Mouse (Mus musculus) limb, embryonic 13.5 days (tissue): ENCODE data around the gene Lrrc1. TPM values are rescaled to one million over a fixed set of nuclear protein-coding genes. Genes with fewer than 3 reads are reported as not detected.

Source experiments
- ATAC-seq: fragments of 200-750 bp; cut with Nextera tagmentation; 2 replicates; pipeline ENCODE4 v1.8.0; 2017; ENCODE audit warnings: low read depth, moderate number of reproducible peaks, moderate TSS enrichment; ENCODE audit not compliant: low FRiP score
- H3K27ac ChIP-seq: fragments of 300-500 bp; sonication (generic); 2 replicates; pipeline ENCODE4 v1.5.1; 2015; ENCODE audit warnings: inconsistent platforms, mild to moderate bottlenecking, moderate library complexity
- H3K27me3 ChIP-seq: fragments of 300-500 bp; sonication (generic); 2 replicates; pipeline ENCODE4 v1.6.1; 2015; ENCODE audit warnings: mild to moderate bottlenecking, inconsistent platforms
- H3K36me3 ChIP-seq: fragments of 300-500 bp; sonication (generic); 2 replicates; pipeline ENCODE4 v1.6.1; 2015; ENCODE audit warnings: inconsistent platforms, mild to moderate bottlenecking, moderate library complexity
- H3K4me1 ChIP-seq: fragments of 300-500 bp; sonication (generic); 2 replicates; pipeline ENCODE4 v1.6.1; 2015; ENCODE audit warnings: inconsistent platforms
- H3K4me2 ChIP-seq: fragments of 300-500 bp; sonication (generic); replicated peaks from 2 replicates; pipeline ENCODE4 v1.6.1; 2015; ENCODE audit warnings: inconsistent platforms, mild to moderate bottlenecking, moderate library complexity
- H3K4me3 ChIP-seq: fragments of 300-500 bp; sonication (generic); 2 replicates; pipeline ENCODE4 v1.5.1; 2015; ENCODE audit warnings: moderate library complexity, mild to moderate bottlenecking, inconsistent platforms
- H3K9ac ChIP-seq: fragments of 300-500 bp; sonication (generic); 2 replicates; pipeline ENCODE4 v1.6.1; 2015; ENCODE audit warnings: mild to moderate bottlenecking, inconsistent platforms
- H3K9me3 ChIP-seq: fragments of 300-500 bp; sonication (generic); 2 replicates; pipeline ENCODE4 v1.6.1; 2016; ENCODE audit warnings: inconsistent platforms
- WGBS: fragments of 180-500 bp; shearing (Covaris S2); methylation state at CpG from one replicate; pipeline ENCODE4 v1.1.7; 2015; 5-methylcytosine and 5-hydroxymethylcytosine counted together
- polyA plus RNA-seq: library from polyadenylated mRNA; unstranded; fragments of >200 nt; fragmentation: Nextera tagmentation; extraction: Ambion mirVana; gene quantifications from 2 replicates; pipeline ENCODE4 v1.2.1, GENCODE M21; 2015

Lrrc1 gene
- polyA plus RNA-seq, 1 experiment from 2014 or later, result 12.2 TPM

DNA sequence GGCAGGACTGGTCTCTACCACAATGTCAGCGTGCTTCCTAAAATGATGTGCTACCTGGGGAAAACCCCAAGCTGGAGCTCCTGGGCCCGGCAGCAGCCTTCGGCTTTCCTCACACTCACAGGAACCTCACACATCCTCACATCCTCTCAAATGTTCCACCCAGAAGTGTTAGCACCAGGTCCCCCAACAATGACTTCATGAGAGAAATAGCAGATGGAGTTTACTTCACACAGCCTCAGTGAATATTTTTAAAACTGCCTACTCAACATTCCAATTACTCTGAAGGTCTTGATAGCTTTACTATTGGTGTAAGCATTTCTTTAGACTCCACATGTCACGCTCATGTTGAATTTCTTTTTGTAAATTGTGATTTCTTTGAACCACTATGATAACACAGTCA lies 27.2 kb upstream of the Lrrc1 start:
- no peak for ATAC-seq
- Histone ChIP-seq H3K27me3 (no peaks in the 10 kb centered on the region), H3K9ac (no peak overlapping the region), H3K36me3 (no peaks in the 10 kb centered on the region), H3K4me2 (no peak overlapping the region), H3K27ac (no peak overlapping the region), H3K4me1 (no peaks in the 10 kb centered on the region), H3K9me3 (no peaks in the 10 kb centered on the region), H3K4me3 (no peak overlapping the region)
- 82% methylated on average over 4 of the region's 4 CpGs for WGBS

DNA sequence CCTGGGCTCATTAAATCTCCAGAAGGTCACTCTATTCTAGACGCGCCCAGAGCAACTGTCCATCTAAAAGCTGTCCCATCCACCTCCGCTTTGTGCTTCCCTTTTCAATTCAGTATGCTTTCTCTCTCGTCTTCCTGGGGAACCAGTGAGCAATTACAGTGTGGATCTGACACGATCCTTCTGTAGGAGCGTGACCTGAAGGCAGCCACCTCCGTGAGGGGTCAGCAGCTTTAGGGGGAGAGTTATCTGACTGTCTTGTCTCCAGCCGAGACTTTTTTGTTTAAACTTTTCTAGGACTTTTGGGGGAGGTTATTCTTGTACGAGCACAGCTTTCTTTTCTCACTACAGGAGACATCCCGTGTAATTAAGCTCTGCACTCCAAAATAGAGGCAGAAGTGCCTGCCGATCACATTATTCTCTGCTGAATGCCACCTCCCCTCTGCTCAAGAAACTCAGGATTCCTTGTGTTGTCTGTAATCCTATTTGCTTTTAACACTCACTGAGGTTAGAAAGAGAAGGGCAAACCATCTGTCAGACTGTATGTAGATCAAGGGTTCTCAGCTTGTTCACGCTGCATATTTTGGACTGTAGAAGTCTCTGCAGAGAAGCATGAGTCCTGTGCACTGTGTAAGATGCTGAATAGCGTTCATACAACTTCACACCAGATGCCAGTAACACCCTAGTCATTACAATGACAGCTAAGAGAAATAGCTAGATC lies 24.3 kb upstream of the Lrrc1 start:
- Histone ChIP-seq H3K9me3 (no peaks in the 10 kb centered on the region), H3K4me3 (no peak overlapping the region), H3K4me1 (no peaks in the 10 kb centered on the region), H3K36me3 (no peaks in the 10 kb centered on the region), H3K27me3 (no peaks in the 10 kb centered on the region), H3K9ac (no peak overlapping the region), H3K4me2 (no peak overlapping the region), H3K27ac (no peak overlapping the region)
- 73% methylated on average over 13 of the region's 13 CpGs for WGBS
- no peak for ATAC-seq

DNA sequence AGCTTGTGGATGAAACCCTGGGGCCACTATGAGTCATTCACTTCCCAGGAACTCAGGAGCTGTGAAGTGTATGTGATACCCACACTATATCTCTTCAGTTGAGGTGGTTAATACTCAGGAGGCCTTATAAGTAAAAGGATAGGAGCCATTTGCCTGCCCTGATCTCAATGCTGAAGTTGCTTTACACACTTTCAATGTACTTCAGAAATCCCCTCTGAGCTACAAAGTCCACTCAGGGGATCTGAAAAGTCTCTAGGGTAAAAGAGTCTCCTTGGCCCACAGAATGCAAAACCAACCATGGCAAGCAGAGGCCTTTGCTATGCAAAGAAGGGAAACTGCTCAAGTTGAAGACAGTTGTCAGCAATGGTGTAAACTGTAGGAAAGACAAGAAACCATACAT lies 17.2 kb upstream of the Lrrc1 start:
- Histone ChIP-seq H3K36me3 (no peaks in the 10 kb centered on the region), H3K27me3 (no peaks in the 10 kb centered on the region), H3K27ac (no peak overlapping the region), H3K9ac (no peak overlapping the region), H3K4me2 (no peak overlapping the region), H3K4me3 (no peak overlapping the region), H3K9me3 (peaks cover 5% of the 10 kb centered on the region; the same call in 1 of the 2 replicates), H3K4me1 (no peaks in the 10 kb centered on the region)
- ATAC-seq, result no peak

DNA sequence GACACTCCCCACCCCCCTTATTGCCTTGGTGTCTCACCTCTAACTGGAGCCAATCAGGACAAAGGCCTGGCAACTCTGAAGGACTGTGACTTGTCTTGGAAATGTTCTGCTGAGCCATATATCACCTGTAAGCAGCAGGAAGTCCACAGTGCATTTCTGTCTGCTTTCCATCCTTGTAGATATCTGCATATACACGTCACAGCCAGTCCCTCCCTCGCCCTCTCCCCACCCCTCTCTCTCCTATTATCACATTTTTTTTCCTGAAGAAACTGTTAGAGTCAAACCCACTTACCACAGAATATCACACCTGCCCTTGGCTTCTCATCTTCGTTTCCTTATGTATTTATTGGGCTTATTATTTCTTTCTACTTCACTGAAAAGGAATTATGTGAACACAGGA lies 13.3 kb upstream of the Lrrc1 start:
- Histone ChIP-seq H3K4me1 (no peaks in the 10 kb centered on the region), H3K27me3 (no peaks in the 10 kb centered on the region), H3K9ac (no peak overlapping the region)

DNA sequence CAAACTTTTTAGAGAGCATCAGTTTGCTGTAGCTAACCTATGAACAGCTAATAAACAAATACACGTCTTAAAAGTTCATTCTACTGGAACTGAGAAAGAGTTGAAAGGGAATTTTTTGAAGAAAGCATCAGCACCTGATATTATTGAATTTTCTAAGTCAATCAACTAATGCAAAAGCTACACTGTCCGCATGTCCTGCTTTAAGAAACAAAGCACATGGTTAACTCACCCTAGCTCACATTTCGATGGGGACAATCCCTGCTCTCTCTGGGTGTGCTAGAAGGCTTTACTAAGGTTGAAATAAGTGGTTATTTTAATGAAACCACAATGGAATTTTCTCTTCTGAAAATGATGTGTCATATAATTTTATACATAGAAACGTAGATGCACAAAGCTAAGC lies 12.5 kb upstream of the Lrrc1 start:
- H3K27ac ChIP-seq, result no peak overlapping the region
- H3K9ac ChIP-seq, result no peak overlapping the region
- H3K36me3 ChIP-seq, result no peaks in the 10 kb centered on the region
- H3K4me3 ChIP-seq, result no peak overlapping the region
- H3K4me2 ChIP-seq, result no peak overlapping the region
- no peak for ATAC-seq
- H3K27me3 ChIP-seq, result no peaks in the 10 kb centered on the region
- H3K4me1 ChIP-seq, result no peaks in the 10 kb centered on the region
- 81% methylated on average over 4 of the region's 4 CpGs for WGBS
- H3K9me3 ChIP-seq, result peaks cover 1% of the 10 kb centered on the region; the same call in 1 of the 2 replicates

More for the DNA sequence above, 13.3 kb upstream of the Lrrc1 start:
- Histone ChIP-seq H3K4me3 (no peak overlapping the region), H3K36me3 (no peaks in the 10 kb centered on the region), H3K9me3 (peaks cover 5% of the 10 kb centered on the region; the same call in 1 of the 2 replicates), H3K27ac (no peak overlapping the region), H3K4me2 (no peak overlapping the region)
- WGBS, result 56% methylated on average over 3 of the region's 3 CpGs
- ATAC-seq, result no peak

DNA sequence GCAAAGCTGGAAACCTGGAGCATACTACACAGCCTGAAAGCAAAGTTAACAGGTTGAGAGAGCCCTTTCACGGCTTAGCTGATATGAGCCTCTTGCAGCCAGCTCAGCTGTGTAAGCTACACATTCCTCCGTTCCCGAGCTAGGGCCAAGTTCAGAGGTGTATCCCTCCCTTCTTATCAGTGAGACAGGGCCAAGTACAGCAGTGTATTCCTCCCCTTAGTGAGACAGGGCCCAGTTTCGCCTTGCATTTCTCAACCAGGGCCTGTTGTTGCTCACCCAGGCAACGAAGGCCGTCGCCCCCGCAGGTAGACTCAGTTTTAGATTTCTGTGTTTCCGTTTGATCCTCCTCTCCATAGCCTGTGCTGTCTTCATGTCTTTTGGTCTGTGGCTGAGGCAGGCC lies 11.8 kb upstream of the Lrrc1 start:
- Histone ChIP-seq H3K4me2 (no peak overlapping the region), H3K36me3 (no peaks in the 10 kb centered on the region), H3K27me3 (no peaks in the 10 kb centered on the region), H3K27ac (no peak overlapping the region), H3K9me3 (no peaks in the 10 kb centered on the region), H3K4me3 (no peak overlapping the region), H3K4me1 (no peaks in the 10 kb centered on the region), H3K9ac (no peak overlapping the region)
- no peak for ATAC-seq
- WGBS, result 88% methylated on average over 9 of the region's 9 CpGs

DNA sequence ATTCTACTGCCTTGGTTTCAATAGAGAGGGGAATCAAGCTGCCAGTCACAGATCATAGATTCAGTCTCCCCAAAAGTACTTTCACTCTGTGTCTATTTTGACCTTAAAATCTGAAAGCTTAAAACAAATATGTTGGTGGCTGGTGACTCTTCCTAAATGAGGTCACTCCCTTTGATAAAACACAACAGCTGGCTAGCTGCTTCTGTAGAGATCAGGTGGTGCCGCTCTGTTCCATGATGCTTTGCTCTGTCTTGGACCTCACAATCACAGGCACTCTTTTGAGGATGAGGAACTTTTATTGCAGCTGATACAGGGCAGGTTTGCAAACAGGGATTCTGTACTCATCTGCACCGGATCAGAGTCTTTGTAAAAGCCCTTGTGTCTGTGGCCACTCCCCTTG lies 8.8 kb upstream of the Lrrc1 start:
- no peak overlapping the region for H3K4me2 ChIP-seq
- H3K9ac ChIP-seq, result no peak overlapping the region
- 65% methylated on average over 2 of the region's 2 CpGs for WGBS
- ATAC-seq, result no peak
- no peaks in the 10 kb centered on the region for H3K36me3 ChIP-seq
- no peaks in the 10 kb centered on the region for H3K4me1 ChIP-seq
- no peak overlapping the region for H3K27ac ChIP-seq
- H3K27me3 ChIP-seq, result no peaks in the 10 kb centered on the region
- no peaks in the 10 kb centered on the region for H3K9me3 ChIP-seq
- H3K4me3 ChIP-seq, result no peak overlapping the region

DNA sequence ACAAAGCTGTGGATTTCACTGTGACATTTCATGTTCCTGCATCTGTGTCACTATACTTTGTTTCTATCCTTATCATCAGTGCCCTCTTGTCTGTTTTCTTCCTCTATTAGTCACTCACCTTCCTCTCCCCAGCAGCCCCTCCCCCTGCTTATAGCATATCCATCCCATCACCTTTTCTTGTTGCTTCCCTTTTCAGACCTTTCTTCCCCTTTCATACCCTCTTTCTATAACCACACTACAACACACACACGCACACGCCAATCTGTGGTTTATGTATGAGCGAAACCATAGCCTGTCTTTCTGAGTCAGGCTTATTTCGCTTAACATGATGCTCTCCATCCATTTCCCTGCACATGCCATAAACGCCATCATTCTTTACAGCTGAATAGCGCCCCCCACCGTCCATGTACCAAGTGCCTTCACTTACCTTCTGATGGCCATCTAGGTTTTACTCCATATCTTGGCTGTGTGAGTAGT lies 6.4 kb upstream of the Lrrc1 start:
- Histone ChIP-seq H3K9ac (no peak overlapping the region), H3K4me2 (no peak overlapping the region)
- WGBS, result 68% methylated on average over 7 of the region's 7 CpGs

DNA sequence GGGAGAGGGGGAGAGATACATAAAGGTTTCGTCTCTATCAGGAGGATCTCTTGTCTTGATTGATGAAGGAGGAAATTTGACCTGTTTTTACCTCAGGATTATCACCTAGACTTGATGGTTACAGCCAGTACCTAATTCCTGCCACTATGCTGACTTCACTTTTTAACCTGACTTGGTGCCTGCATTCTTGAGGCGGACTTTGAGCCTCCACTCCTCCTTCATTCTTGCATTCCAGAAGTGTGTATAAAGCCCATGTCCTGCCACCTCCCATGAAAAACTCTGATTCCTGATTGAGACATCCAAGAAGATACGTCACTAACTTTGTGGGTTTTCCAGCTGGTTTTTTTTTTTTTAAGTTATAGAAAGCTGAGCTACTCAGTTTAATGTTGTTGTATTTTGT lies 1.3 kb upstream of the Lrrc1 start:
- no peak for ATAC-seq
- WGBS, result 45% methylated on average over 3 of the region's 3 CpGs
- Histone ChIP-seq H3K4me2 (peak overlapping the region; percentile 98), H3K36me3 (no peaks in the 10 kb centered on the region), H3K27me3 (no peaks in the 10 kb centered on the region), H3K27ac (no peak overlapping the region), H3K4me3 (peak overlapping the region; percentile 74), H3K4me1 (peaks cover 29% of the 10 kb centered on the region), H3K9me3 (no peaks in the 10 kb centered on the region), H3K9ac (no peak overlapping the region)

More for the DNA sequence above, 6.4 kb upstream of the Lrrc1 start:
- Histone ChIP-seq H3K27ac (no peak overlapping the region), H3K36me3 (no peaks in the 10 kb centered on the region), H3K4me1 (no peaks in the 10 kb centered on the region), H3K27me3 (no peaks in the 10 kb centered on the region), H3K4me3 (no peak overlapping the region), H3K9me3 (no peaks in the 10 kb centered on the region)
- no peak for ATAC-seq

DNA sequence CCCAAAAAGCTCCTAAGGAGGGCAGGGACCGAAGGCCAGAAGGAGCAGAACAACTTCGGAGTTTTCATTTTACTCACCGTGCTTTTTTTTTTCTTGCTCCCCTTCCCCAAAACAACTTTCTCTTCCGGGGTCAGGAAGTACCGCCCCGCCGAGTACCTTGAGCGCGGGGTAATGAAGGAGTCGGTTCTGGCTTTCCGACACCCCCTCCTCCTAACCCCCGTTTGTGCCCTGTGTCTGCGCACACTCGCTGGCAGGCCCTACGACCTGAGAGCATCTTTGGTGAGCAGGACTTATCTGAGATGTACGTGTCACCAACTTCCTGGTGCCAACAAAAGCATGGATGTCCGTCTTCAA lies 375 bp upstream of the Lrrc1 start:
- under 1% methylated on average over 17 of the region's 17 CpGs for WGBS
- no peaks in the 10 kb centered on the region for H3K36me3 ChIP-seq

DNA sequence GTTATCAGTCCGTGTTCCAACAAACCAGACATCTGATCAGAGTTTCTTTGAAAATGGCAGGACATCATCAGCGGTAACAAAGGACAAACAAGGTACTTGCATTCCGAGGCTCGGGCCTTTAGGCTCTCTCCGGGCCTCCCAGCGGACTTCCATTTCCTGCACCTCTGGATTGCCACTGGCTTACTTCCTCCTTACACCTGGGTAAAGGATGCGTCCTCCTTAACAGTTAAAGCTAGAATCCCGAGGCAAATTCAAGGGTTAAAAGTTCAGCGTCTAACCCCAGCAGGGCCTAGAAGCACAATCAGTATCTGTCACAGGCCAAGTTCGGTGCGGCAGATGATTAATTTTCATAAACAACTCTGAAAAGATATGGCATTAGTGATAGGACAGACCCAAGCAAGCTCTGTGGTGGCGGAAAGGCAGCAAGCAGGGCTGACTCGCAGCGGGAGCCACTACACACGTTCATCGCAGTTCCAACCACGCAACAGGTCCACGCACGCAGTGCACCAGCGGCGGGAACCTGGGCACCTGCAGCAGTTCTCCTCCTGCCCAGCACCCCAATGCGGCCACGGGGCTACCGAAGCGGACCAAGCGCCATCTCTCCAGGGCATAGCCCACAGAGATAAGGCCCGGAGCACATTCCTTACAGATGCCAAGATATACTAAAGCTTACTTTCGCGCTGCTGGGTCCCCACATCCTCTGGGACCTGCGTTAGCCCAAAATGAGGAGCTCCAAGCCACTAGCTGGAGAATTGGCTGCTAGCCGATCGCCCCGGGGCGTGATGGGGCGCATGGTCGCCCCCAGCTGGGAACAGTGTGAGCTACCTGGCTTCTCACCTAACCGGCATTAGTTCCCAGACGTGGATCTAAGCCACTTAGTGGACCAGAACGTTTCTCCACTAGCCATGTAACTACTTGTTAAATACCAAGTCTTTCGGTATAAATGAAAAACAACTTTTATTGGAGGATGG lies 1.0 kb downstream of the Lrrc1 start:
- WGBS, result 1% methylated on average over 40 of the region's 40 CpGs
- H3K27me3 ChIP-seq, result no peaks in the 10 kb centered on the region
- peaks cover 29% of the 10 kb centered on the region for H3K4me1 ChIP-seq
- no peaks in the 10 kb centered on the region for H3K36me3 ChIP-seq
- H3K9ac ChIP-seq, result peak overlapping the region; percentile 83
- H3K4me3 ChIP-seq, result peak overlapping the region; percentile 74
- H3K27ac ChIP-seq, result no peak overlapping the region
- ATAC-seq, result peak; percentile 6
- peak overlapping the region; percentile 98 for H3K4me2 ChIP-seq
- no peaks in the 10 kb centered on the region for H3K9me3 ChIP-seq

More for the DNA sequence above, 375 bp upstream of the Lrrc1 start:
- peak; percentile 71 for ATAC-seq
- Histone ChIP-seq H3K27me3 (no peaks in the 10 kb centered on the region), H3K9me3 (no peaks in the 10 kb centered on the region), H3K4me3 (peak overlapping the region; percentile 74), H3K4me2 (peak overlapping the region; percentile 98), H3K27ac (peak overlapping the region; percentile 77), H3K9ac (peak overlapping the region; percentile 83), H3K4me1 (peaks cover 29% of the 10 kb centered on the region)

DNA sequence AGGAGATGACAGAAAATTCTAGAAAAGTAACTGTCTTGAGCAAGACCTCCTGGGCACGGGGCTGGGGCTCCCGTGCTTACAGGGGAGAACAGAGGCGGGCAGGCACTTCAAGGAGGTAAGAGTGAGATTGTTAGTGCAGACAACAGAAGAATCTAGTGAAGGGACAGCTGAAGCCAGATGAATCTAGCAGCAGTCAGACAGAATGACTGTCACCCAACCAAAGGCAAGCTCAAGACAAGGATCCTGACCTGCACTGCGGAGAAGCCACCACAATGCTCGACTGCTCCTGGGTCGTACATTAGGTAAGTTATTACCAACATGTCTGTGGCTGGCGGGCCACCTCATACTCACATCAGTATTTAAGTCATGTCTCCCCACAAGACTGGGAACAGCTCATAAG lies 3.1 kb downstream of the Lrrc1 start:
- no peak overlapping the region for H3K27ac ChIP-seq
- H3K27me3 ChIP-seq, result no peaks in the 10 kb centered on the region
- H3K36me3 ChIP-seq, result no peaks in the 10 kb centered on the region
- H3K4me1 ChIP-seq, result peaks cover 33% of the 10 kb centered on the region
- H3K9ac ChIP-seq, result no peak overlapping the region
- H3K4me3 ChIP-seq, result no peak overlapping the region
- no peaks in the 10 kb centered on the region for H3K9me3 ChIP-seq
- no peak overlapping the region for H3K4me2 ChIP-seq
- ATAC-seq, result no peak
- 82% methylated on average over 7 of the region's 7 CpGs for WGBS
